ENCODE assay signal across 8 mouse cellular contexts in genomic region chr2:162968357-162968756, GRCm38 (mm10). TPM values are rescaled to one million over a fixed set of nuclear protein-coding genes. Genes with fewer than 3 reads are reported as not detected.
DNase-seq lines count a peak whose midpoint lies in the region; ATAC-seq and TF ChIP-seq lines count a peak whose summit lies in the region.

No protein-coding gene starts in this region.

- no peaks in the 10 kb centered on the region for H3K36me3 ChIP-seq in kidney, adult 2 months (ENCODE audit: control insufficient read depth, insufficient read depth, low read length)
- no peaks in the 10 kb centered on the region for H3K36me3 ChIP-seq in G1E (replicated peaks)
- H3K36me3 ChIP-seq in hindbrain, embryonic 14.5 days (replicated peaks; ENCODE audit: control insufficient read depth, insufficient read depth): no peaks in the 10 kb centered on the region
- H3K36me3 ChIP-seq in lung, embryonic 14.5 days (ENCODE audit: insufficient read depth): no peaks in the 10 kb centered on the region
- H3K36me3 ChIP-seq in stomach, embryonic 16.5 days (ENCODE audit: control insufficient read depth, insufficient read depth, low read length): no peaks in the 10 kb centered on the region

- H3K9me3 ChIP-seq in G1E (replicated peaks): no peaks in the 10 kb centered on the region
- H3K9me3 ChIP-seq in hindbrain, embryonic 14.5 days (ENCODE audit: control insufficient read depth, low read length): no peaks in the 10 kb centered on the region
- H3K9me3 ChIP-seq in lung, embryonic 14.5 days (ENCODE audit: low read depth, low read length): no peaks in the 10 kb centered on the region
- no peaks in the 10 kb centered on the region for H3K9me3 ChIP-seq in stomach, embryonic 16.5 days (replicated peaks; ENCODE audit: control insufficient read depth, low read length)

- peak; percentile 81 for TF ChIP-seq CTCF in kidney, adult 2 months (conservative IDR thresholded peaks at IDR 0.05; ENCODE audit: insufficient read depth, insufficient read length, low read depth, low read length)
- peak; percentile 59 for TF ChIP-seq CTCF in G1E (IDR thresholded peaks at IDR 0.05; ENCODE audit: low read depth, low read length)
- TF ChIP-seq CTCF in lung, embryonic 14.5 days (IDR thresholded peaks at IDR 0.05; ENCODE audit: low read depth): peak; percentile 90

- ATAC-seq in G1E (ENCODE audit: extremely low read depth, insufficient number of reproducible peaks, low FRiP score, poor library complexity, severe bottlenecking): peak; percentile 46
- ATAC-seq in hindbrain, embryonic 14.5 days (ENCODE audit: low FRiP score): no peak
- ATAC-seq in lung, embryonic 14.5 days (ENCODE audit: insufficient read depth): peak; percentile 62; the same call in 1 of the 2 replicates
- ATAC-seq in stomach, embryonic 16.5 days (ENCODE audit: insufficient read depth, low FRiP score): 0 out of 2 replicates have a peak, but pooled peaks have one; percentile 31

- DNase-seq in kidney, adult 2 months: peak; percentile 72
- DNase-seq in kidney, adult 11 months: no peak
- peak; percentile 55 for DNase-seq in G1E (ENCODE audit: low spot score)
- peak; percentile 62 to 65 for DNase-seq in cerebellum, postnatal 14 days
- DNase-seq in hindbrain, embryonic 14.5 days (ENCODE audit: low spot score): peak; percentile 35
- peak; percentile 67 for DNase-seq in lung, embryonic 14.5 days
- no peak for DNase-seq in layer of hippocampus, adult 9-10 months (ENCODE audit: low spot score)

- no peak overlapping the region for H3K4me3 ChIP-seq in kidney, adult 2 months (ENCODE audit: insufficient read depth, low read depth, low read length)
- no peak overlapping the region for H3K4me3 ChIP-seq in G1E (ENCODE audit: low read depth, low read length)
- H3K4me3 ChIP-seq in hindbrain, embryonic 14.5 days (replicated peaks; ENCODE audit: low read length): no peak overlapping the region
- no peak overlapping the region for H3K4me3 ChIP-seq in lung, embryonic 14.5 days (ENCODE audit: low read depth, low read length)
- H3K4me3 ChIP-seq in stomach, embryonic 16.5 days (replicated peaks; ENCODE audit: low read length): no peak overlapping the region

- H3K4me1 ChIP-seq in kidney, adult 2 months (ENCODE audit: control insufficient read depth, insufficient read depth, low read length): no peaks in the 10 kb centered on the region
- no peaks in the 10 kb centered on the region; the same call in 1 of the 2 replicates for H3K4me1 ChIP-seq in G1E (ENCODE audit: insufficient read depth, low read depth, low read length)
- peaks cover 2% of the 10 kb centered on the region; the same call in 1 of the 2 replicates for H3K4me1 ChIP-seq in hindbrain, embryonic 14.5 days (replicated peaks; ENCODE audit: control insufficient read depth, insufficient read depth, low read length)
- H3K4me1 ChIP-seq in lung, embryonic 14.5 days (ENCODE audit: insufficient read depth): no peaks in the 10 kb centered on the region
- peaks cover under 1% of the 10 kb centered on the region; the same call in 1 of the 2 replicates for H3K4me1 ChIP-seq in stomach, embryonic 16.5 days (ENCODE audit: control insufficient read depth, insufficient read depth, low read length)

- no peaks in the 10 kb centered on the region for H3K27me3 ChIP-seq in kidney, adult 2 months (replicated peaks; ENCODE audit: control insufficient read depth, insufficient read depth, low read length)
- peaks cover 12% of the 10 kb centered on the region; the same call in 1 of the 2 replicates for H3K27me3 ChIP-seq in G1E (ENCODE audit: insufficient read depth, low read length)
- H3K27me3 ChIP-seq in hindbrain, embryonic 14.5 days (ENCODE audit: control insufficient read depth, insufficient read depth, low read length): no peaks in the 10 kb centered on the region
- H3K27me3 ChIP-seq in lung, embryonic 14.5 days (ENCODE audit: insufficient read depth, low read length): no peaks in the 10 kb centered on the region
- H3K27me3 ChIP-seq in stomach, embryonic 16.5 days (ENCODE audit: control insufficient read depth, insufficient read depth, low read length): no peaks in the 10 kb centered on the region; the same call in 1 of the 2 replicates

- no peak overlapping the region for H3K27ac ChIP-seq in kidney, adult 2 months (ENCODE audit: insufficient read depth, low read depth, low read length)
- no peak overlapping the region for H3K27ac ChIP-seq in hindbrain, embryonic 14.5 days
- H3K27ac ChIP-seq in lung, embryonic 14.5 days (ENCODE audit: low read depth): no peak overlapping the region
- no peak overlapping the region for H3K27ac ChIP-seq in stomach, embryonic 16.5 days (ENCODE audit: low read length)

- no peak overlapping the region for H3K4me2 ChIP-seq in hindbrain, embryonic 14.5 days (replicated peaks)
- no peak overlapping the region for H3K4me2 ChIP-seq in lung, embryonic 14.5 days
- no peak overlapping the region for H3K4me2 ChIP-seq in stomach, embryonic 16.5 days (ENCODE audit: low read depth, low read length)

- TF ChIP-seq POLR2A in kidney, adult 2 months (IDR thresholded peaks at IDR 0.05; ENCODE audit: low read depth, low read length): no peak

- H3K9ac ChIP-seq in hindbrain, embryonic 14.5 days: no peak overlapping the region
- no peak overlapping the region for H3K9ac ChIP-seq in lung, embryonic 14.5 days
- H3K9ac ChIP-seq in stomach, embryonic 16.5 days (ENCODE audit: low read length): no peak overlapping the region

- WGBS in kidney, adult 2 months: 8% methylated on average over 5 of the region's 5 CpGs
- 10% methylated on average over 5 of the region's 5 CpGs for WGBS in hindbrain, embryonic 14.5 days
- WGBS in lung, embryonic 14.5 days: 6% methylated on average over 5 of the region's 5 CpGs
- WGBS in stomach, embryonic 16.5 days: 8% methylated on average over 5 of the region's 5 CpGs

RNA-seq across cellular contexts. Expression of gene Sgk2, which starts 18.8 kb away (rescaled TPM):
- polyA plus RNA-seq in kidney, adult 2 months (2012; rRNA removed): 98.5 and 101 TPM in 2 replicates
- total RNA-seq in G1E (2014; fragmentation: Nextera tagmentation) (not detected in 2 replicates), G1E (2017) (0.41 TPM in 1 of 2 replicates, not detected in the other)
- not detected in 2 replicates for polyA plus RNA-seq in G1E (2012)
- 0.33 TPM in 1 of 2 replicates, not detected in the other for polyA plus RNA-seq in hindbrain, embryonic 14.5 days (2014; fragmentation: Nextera tagmentation; extraction: Ambion mirVana)
- polyA plus RNA-seq in lung, embryonic 14.5 days (2014; fragmentation: Nextera tagmentation; extraction: Ambion mirVana): not detected in 2 replicates
- 1.0 and 1.4 TPM in 2 replicates for polyA plus RNA-seq in stomach, embryonic 16.5 days (2015; fragmentation: Nextera tagmentation; extraction: Ambion mirVana)

RNA-seq across cellular contexts. Expression of gene L3mbtl1, which starts 25.1 kb away (rescaled TPM):
- 0.27 and 0.34 TPM in 2 replicates for polyA plus RNA-seq in kidney, adult 2 months (2012; rRNA removed)
- total RNA-seq in G1E (2014; fragmentation: Nextera tagmentation) (not detected in 2 replicates), G1E (2017) (0.23 TPM in 1 of 2 replicates, not detected in the other)
- polyA plus RNA-seq in G1E (2012): not detected in 2 replicates
- 3.9 and 4.3 TPM in 2 replicates for polyA plus RNA-seq in hindbrain, embryonic 14.5 days (2014; fragmentation: Nextera tagmentation; extraction: Ambion mirVana)
- polyA plus RNA-seq in lung, embryonic 14.5 days (2014; fragmentation: Nextera tagmentation; extraction: Ambion mirVana): 0.21 TPM in 1 of 2 replicates, not detected in the other
- polyA plus RNA-seq in stomach, embryonic 16.5 days (2015; fragmentation: Nextera tagmentation; extraction: Ambion mirVana): 0.19 and 0.34 TPM in 2 replicates

RNA-seq across cellular contexts. Expression of gene Srsf6, which starts 37.0 kb away (rescaled TPM):
- polyA plus RNA-seq in kidney, adult 2 months (2012; rRNA removed): 58.7 and 64.6 TPM in 2 replicates
- total RNA-seq in G1E (2014; fragmentation: Nextera tagmentation) (200 and 211 TPM in 2 replicates), G1E (2017) (210 and 218 TPM in 2 replicates)
- polyA plus RNA-seq in G1E (2012): 92.6 and 126 TPM in 2 replicates
- polyA plus RNA-seq in hindbrain, embryonic 14.5 days (2014; fragmentation: Nextera tagmentation; extraction: Ambion mirVana): 131 and 134 TPM in 2 replicates
- polyA plus RNA-seq in lung, embryonic 14.5 days (2014; fragmentation: Nextera tagmentation; extraction: Ambion mirVana): 242 and 244 TPM in 2 replicates
- 138 and 150 TPM in 2 replicates for polyA plus RNA-seq in stomach, embryonic 16.5 days (2015; fragmentation: Nextera tagmentation; extraction: Ambion mirVana)

RNA-seq across cellular contexts. Expression of gene Ift52, which starts 48.8 kb away (rescaled TPM):
- polyA plus RNA-seq in kidney, adult 2 months (2012; rRNA removed): 34.6 and 37.5 TPM in 2 replicates
- total RNA-seq in G1E (2014; fragmentation: Nextera tagmentation) (40.9 and 43.8 TPM in 2 replicates), G1E (2017) (23.9 and 27.8 TPM in 2 replicates)
- 4.6 and 6.4 TPM in 2 replicates for polyA plus RNA-seq in G1E (2012)
- 36.0 and 38.2 TPM in 2 replicates for polyA plus RNA-seq in hindbrain, embryonic 14.5 days (2014; fragmentation: Nextera tagmentation; extraction: Ambion mirVana)
- 47.4 and 49.0 TPM in 2 replicates for polyA plus RNA-seq in lung, embryonic 14.5 days (2014; fragmentation: Nextera tagmentation; extraction: Ambion mirVana)
- 43.6 and 47.9 TPM in 2 replicates for polyA plus RNA-seq in stomach, embryonic 16.5 days (2015; fragmentation: Nextera tagmentation; extraction: Ambion mirVana)

Comparison
In these comparisons a context has a peak if more than half of its experiments do, and no peak if none do; other contexts are left out.
1. DNase-seq: peak in kidney, adult 2 months (single experiment), G1E (single experiment), cerebellum, postnatal 14 days (2 of 2), hindbrain, embryonic 14.5 days (single experiment) and lung, embryonic 14.5 days (single experiment); none in kidney, adult 11 months (single experiment) and layer of hippocampus, adult 9-10 months (single experiment).
2. RNA of gene Sgk2, which starts 18.8 kb away (polyA plus RNA-seq): 98.5 to 101 TPM in kidney, adult 2 months; 1.0 to 1.4 TPM in stomach, embryonic 16.5 days, 0.33 TPM in hindbrain, embryonic 14.5 days, not detected in lung, embryonic 14.5 days and not detected in G1E; every median in the first group is over 10 times any median in the second.
3. Peak in every context shown above with its lines, with median percentiles within 50 percentile points of each other: CTCF ChIP-seq.